Mouse (Mus musculus): ENCODE results near the gene Atp5b.
"Not testable (repeated sequence)": the region's sequence is repeated elsewhere in the genome, so short reads cannot be mapped to it uniquely, and the experiment has no call there.

The Atp5b gene

GRCm38 (mm10) chr10:128082880-128083421, at the start of gene Atp5b:
TSS of gene Atp5b (plus strand) at chr10:128083273.
- peak; percentile 93 to 96 for DNase-seq (ENCODE audit: low spot score in 2 of 2)

GRCm38 (mm10) chr10:128036746-128037425, 46.2 kb upstream of the Atp5b start:
- peak in 1 of 2 experiments; percentile 13 for DNase-seq (ENCODE audit: low spot score in 2 of 2)

- no peak for DNase-seq (ENCODE audit: low spot score in 2 of 2)
These were observed 45.2 kb upstream of the Atp5b start for GRCm38 (mm10) chr10:128037921-128038320.

GRCm38 (mm10) chr10:128039167-128039566, 43.9 kb upstream of the Atp5b start:
- DNase-seq (ENCODE audit: low spot score in 2 of 2) = no peak

GRCm38 (mm10) chr10:128039858-128040257, 43.2 kb upstream of the Atp5b start:
- DNase-seq (ENCODE audit: low spot score in 2 of 2) = no peak

GRCm38 (mm10) chr10:128040293-128040692, 42.8 kb upstream of the Atp5b start:
- DNase-seq (ENCODE audit: low spot score in 2 of 2) = no peak

GRCm38 (mm10) chr10:128041636-128042035, 41.4 kb upstream of the Atp5b start:
- DNase-seq (ENCODE audit: low spot score in 2 of 2) = no peak

GRCm38 (mm10) chr10:128042466-128042865, 40.6 kb upstream of the Atp5b start:
- DNase-seq (ENCODE audit: low spot score in 2 of 2) = no peak

GRCm38 (mm10) chr10:128043041-128043835, 39.8 kb upstream of the Atp5b start:
- DNase-seq (ENCODE audit: low spot score in 2 of 2) = no peak

GRCm38 (mm10) chr10:128048157-128048556, 34.9 kb upstream of the Atp5b start:
- DNase-seq (ENCODE audit: low spot score in 2 of 2) = no peak

- no peak for DNase-seq (ENCODE audit: low spot score in 2 of 2)
These were observed 33.3 kb upstream of the Atp5b start for GRCm38 (mm10) chr10:128049741-128050140.

- no peak for DNase-seq (ENCODE audit: low spot score in 2 of 2)
These were observed 32.7 kb upstream of the Atp5b start for GRCm38 (mm10) chr10:128050355-128050754.

GRCm38 (mm10) chr10:128051589-128051988, 31.5 kb upstream of the Atp5b start:
- DNase-seq (ENCODE audit: low spot score in 2 of 2) = no peak

GRCm38 (mm10) chr10:128052136-128052535, 30.9 kb upstream of the Atp5b start:
- not testable (repeated sequence) for DNase-seq (ENCODE audit: low spot score in 2 of 2)

GRCm38 (mm10) chr10:128053001-128053400, 30.1 kb upstream of the Atp5b start:
- DNase-seq (ENCODE audit: low spot score in 2 of 2) = no peak

- DNase-seq (ENCODE audit: low spot score in 2 of 2) = no peak
These were observed 24.9 kb upstream of the Atp5b start for GRCm38 (mm10) chr10:128058184-128058583.

- peak; percentile 93 to 94 for DNase-seq (ENCODE audit: low spot score in 2 of 2)
These were observed 24.4 kb upstream of the Atp5b start, which contains the start of gene Ptges3 for GRCm38 (mm10) chr10:128058601-128059151. TSS of gene Ptges3 (plus strand) at chr10:128058954.

- DNase-seq (ENCODE audit: low spot score in 2 of 2) = peak; percentile 43 to 56
These were observed 23.7 kb upstream of the Atp5b start for GRCm38 (mm10) chr10:128059207-128059981.

- no peak for DNase-seq (ENCODE audit: low spot score in 2 of 2)
These were observed 22.0 kb upstream of the Atp5b start for GRCm38 (mm10) chr10:128061109-128061508.

GRCm38 (mm10) chr10:128062221-128062989, 20.7 kb upstream of the Atp5b start:
- no peak for DNase-seq (ENCODE audit: low spot score in 2 of 2)

- no peak for DNase-seq (ENCODE audit: low spot score in 2 of 2)
These were observed 17.0 kb upstream of the Atp5b start for GRCm38 (mm10) chr10:128066072-128066471.
